Mouse (Mus musculus) layer of hippocampus, adult 2 months (tissue): ENCODE data around the gene Zfand3. TPM values are rescaled to one million over a fixed set of nuclear protein-coding genes. Genes with fewer than 3 reads are reported as not detected.

Experiments
- DNase-seq, 2 experiments: peaks; one replicate each; pipeline ENCODE4 v3.0.0; 2022; ENCODE audit warnings: low spot score in 2 of 2
- H3K27ac ChIP-seq: fragments of 200-600 bp; 2 replicates; pipeline ENCODE4 v1.8.1; 2022
- H3K4me3 ChIP-seq: fragments of 200-600 bp; 2 replicates; pipeline ENCODE4 v1.8.1; 2022; ENCODE audit warnings: mild to moderate bottlenecking
- CTCF ChIP-seq: fragments of 200-600 bp; conservative IDR thresholded peaks from 2 replicates; pipeline ENCODE4 v1.8.1; 2022; ENCODE audit warnings: antibody characterized with exemption, mild to moderate bottlenecking, moderate library complexity
- total RNA-seq, 2 experiments: library from RNA; stranded (reverse); gene quantifications; 2 replicates each; pipeline ENCODE4 v1.2.3; 2021

The Zfand3 gene
- total RNA-seq, 2 experiments from 2014 or later = 112 to 118 TPM

DNA sequence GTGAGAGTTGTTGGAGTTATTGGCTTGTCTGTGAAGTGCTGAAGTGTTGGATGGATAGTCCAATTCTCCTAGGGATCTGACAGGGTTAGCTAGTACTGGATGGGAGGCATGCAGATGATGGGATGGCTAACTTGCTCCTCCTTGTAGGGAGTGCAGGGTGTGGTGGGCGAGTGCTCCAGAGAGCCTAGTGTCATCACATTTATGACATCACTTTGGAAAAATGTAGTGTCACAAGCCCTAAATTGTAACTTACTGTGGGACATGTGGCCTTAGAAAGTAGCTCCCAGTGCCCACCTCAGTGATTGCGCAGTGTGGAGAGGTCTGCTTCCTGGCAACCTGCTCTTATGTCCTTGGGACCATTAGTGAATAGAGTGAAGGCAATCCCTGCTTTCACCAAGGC is 2.3 kb downstream of the Zfand3 start:
- DNase-seq = no peak
- TF ChIP-seq CTCF = no peak
- Histone ChIP-seq H3K4me3 (peak overlapping the region; percentile 15; the same call in 1 of the 2 replicates), H3K27ac (no peak overlapping the region; the same call in 1 of the 2 replicates)

DNA sequence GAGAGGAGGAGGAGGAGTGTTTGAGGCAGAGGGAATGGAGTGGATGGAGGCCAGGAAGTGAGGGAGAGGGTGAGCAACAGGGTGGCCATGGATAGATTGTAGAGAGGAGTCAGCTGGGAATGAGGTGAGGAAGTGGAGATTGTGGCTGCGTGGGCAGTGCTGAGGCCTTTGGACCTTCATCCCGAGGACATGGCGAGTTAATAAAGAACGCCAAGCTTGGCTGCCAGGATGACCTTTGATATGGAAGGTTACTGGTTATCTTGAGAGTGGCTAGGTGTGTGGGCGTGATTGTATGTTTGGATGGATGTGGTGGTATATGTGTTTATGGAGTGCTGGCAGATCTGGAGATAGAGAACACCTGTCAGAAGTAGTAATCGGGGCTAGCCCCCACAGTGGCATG is 3.4 kb downstream of the Zfand3 start:
- Histone ChIP-seq H3K27ac (peak overlapping the region; percentile 61; the same call in 1 of the 2 replicates), H3K4me3 (no peak overlapping the region)
- DNase-seq = no peak
- no peak for TF ChIP-seq CTCF

DNA sequence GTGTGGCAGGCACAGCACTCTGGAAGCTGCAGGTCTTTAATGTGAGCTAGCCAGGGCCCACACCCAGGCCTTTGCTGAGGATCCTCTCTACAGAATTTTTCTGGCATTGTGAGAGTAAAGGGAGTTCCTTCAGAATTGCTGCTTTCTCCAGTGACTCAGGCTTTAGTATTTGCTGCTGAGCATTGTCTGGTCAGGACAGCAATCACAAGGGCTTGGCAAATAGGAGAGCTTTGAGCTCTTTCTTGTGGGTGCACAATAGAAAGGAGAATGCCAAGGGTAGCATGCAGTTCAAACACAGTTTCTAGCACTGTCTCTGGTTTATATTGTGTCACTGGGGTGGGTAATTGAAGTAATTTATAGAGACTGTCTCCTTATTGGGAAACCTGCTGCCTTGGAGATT is 3.9 kb downstream of the Zfand3 start:
- H3K27ac ChIP-seq = peak overlapping the region; percentile 61; the same call in 1 of the 2 replicates
- TF ChIP-seq CTCF = no peak
- no peak overlapping the region for H3K4me3 ChIP-seq
- DNase-seq = no peak

DNA sequence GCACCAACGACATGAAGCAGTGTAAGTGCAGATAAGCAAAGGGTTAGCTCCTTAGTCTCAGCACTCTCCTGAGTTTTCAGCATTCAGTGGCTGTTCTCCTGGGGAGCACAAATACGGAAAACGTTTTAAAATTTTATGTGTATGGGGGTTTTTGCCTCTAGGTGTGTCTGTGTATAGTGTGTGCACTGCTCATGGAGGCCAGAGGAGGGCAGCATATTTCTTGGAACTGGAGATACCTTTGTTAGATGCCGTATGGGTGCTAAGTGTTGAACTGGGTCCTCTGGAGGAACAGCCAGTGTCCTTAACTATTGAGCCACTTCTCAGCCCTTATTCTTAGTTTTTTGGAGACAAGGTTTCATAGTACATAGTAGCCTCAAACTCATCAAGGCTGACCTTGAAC is 10.1 kb downstream of the Zfand3 start:
- Histone ChIP-seq H3K4me3 (no peak overlapping the region), H3K27ac (no peak overlapping the region)

DNA sequence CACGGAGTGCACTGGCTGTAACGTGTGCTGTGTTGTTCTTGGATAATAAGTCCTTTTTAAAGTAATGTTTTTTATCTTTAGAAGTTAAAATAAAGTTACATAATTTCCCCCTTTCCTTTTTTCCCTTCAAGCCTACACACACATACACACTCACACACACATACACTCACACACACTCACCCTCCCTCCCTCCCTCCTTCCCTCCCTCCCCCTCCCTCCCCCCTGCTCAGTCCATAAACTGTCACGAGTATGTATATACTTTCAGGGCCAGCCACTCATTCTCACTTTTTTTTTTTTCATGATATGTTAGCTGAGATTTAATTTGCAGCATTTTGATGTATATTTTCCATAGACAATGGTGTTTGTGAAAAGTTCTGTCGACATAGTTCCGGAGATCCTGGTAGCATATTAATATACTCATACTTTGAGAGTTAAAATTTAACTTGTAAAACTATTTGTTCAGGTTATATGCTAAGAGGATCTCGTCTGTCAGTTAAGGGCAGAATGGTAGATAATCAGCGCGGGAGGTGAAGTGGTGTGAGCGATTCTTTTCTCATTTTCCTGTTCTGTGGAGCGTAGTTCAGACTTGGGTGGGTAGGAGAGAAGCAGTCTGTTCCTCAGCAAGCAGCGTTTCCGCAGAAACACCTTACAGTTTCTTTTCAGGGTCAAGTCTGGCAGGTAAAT is 14.5 kb downstream of the Zfand3 start:
- TF ChIP-seq CTCF = no peak
- DNase-seq = no peak
- H3K27ac ChIP-seq = no peak overlapping the region

More for the DNA sequence above, 10.1 kb downstream of the Zfand3 start:
- no peak for DNase-seq
- TF ChIP-seq CTCF = peak; percentile 56

DNA sequence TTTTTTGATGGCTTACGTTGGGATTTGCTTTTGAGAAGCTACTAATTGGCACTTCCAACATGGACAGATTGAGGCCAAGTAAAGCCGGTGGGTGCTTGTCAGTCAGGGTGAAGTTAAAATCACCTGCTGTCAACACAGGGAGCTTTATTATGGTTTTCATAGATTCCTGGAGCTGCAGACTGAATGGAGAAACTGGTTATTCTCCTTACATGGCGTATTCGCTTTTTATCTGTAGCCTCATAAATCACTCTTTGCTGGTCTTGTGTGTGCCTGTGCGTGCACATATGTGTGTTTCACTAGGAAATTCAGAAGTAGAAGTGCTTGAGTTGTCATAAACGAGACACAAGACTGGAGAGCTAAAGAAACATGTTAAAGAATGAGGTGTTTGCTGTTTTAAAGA is 15.4 kb downstream of the Zfand3 start:
- no peak for DNase-seq
- TF ChIP-seq CTCF = no peak
- H3K4me3 ChIP-seq = no peak overlapping the region
- H3K27ac ChIP-seq = no peak overlapping the region

More for the DNA sequence above, 14.5 kb downstream of the Zfand3 start:
- no peak overlapping the region for H3K4me3 ChIP-seq

DNA sequence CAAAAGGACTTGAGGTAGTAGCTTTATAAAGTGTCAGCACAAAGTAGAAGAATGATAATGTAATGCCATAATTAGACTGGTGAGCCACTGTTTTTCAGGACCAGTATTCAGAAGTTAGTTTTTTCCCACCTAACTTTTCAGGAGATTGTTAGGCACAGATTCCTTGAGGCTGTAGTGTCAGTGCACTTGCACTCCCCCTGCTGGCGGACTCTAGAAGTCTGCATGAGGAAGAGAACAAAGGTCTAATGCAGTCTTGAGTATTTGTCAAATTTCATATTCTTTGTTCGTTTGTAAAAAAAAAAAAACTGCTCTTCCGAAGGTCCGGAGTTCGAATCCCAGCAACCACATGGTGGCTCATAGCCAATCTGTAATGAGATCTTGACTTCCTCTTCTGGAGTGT is 20.1 kb downstream of the Zfand3 start:
- peak; percentile 90 for TF ChIP-seq CTCF
- Histone ChIP-seq H3K27ac (no peak overlapping the region), H3K4me3 (no peak overlapping the region)
- peak; percentile 55 to 70 for DNase-seq

DNA sequence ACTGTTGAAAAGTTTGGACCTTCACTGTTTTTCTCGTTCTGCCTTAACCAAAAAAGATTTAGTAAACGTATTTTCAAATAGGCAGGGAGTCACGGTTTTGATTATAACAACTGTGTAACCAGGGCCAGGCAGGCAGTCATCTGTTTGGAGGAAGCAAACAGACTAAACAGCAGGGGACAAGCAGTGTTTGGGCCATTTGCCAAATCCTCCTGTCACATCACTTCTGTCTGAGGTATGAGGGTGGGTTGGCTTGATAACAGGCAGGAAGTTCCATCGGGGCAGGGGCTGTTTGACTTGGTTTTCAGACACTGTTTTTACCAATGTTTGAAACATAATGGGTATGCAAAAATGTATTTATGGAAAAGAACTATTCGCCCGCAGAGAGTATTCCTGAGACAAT is 22.1 kb downstream of the Zfand3 start:
- DNase-seq = no peak
- Histone ChIP-seq H3K27ac (peak overlapping the region; percentile 55; the same call in 1 of the 2 replicates), H3K4me3 (no peak overlapping the region)
- TF ChIP-seq CTCF = no peak

DNA sequence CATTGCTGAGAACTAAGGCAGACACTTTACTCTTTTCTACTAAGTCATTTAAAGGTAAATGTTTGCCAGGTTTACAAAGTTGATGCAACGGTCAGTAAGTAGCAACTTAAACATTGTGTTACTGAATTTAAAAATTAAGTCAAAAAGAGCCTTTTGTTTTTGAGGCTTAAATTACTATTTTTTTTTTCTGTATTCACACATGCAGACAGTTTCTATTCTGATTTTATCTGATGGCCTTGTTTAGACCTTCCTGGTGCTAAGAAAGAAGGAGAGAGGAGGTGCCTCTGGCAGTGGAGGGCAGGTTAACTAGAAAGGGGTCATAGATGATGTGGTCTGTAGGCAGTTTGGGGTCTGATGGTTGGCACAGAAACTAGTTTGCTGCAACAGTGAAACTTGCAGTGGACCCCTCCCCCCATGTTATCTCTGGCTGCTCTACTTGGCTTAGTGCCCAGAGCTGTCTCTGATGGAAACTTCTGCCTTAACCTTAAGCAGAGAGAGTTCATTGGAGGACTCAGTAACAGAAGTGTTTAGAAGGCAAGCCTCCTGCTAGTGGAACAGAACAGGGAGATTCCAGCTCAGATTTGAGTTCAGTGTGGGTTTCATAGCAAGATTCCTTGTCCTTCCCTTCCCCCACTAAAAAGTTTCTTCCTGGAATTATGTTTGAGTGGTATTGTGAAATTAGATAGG is 23.0 kb downstream of the Zfand3 start:
- H3K27ac ChIP-seq = 0 out of 2 replicates have a peak overlapping the region, but pooled peaks have one; percentile 11
- no peak for TF ChIP-seq CTCF
- no peak overlapping the region for H3K4me3 ChIP-seq
- no peak for DNase-seq

DNA sequence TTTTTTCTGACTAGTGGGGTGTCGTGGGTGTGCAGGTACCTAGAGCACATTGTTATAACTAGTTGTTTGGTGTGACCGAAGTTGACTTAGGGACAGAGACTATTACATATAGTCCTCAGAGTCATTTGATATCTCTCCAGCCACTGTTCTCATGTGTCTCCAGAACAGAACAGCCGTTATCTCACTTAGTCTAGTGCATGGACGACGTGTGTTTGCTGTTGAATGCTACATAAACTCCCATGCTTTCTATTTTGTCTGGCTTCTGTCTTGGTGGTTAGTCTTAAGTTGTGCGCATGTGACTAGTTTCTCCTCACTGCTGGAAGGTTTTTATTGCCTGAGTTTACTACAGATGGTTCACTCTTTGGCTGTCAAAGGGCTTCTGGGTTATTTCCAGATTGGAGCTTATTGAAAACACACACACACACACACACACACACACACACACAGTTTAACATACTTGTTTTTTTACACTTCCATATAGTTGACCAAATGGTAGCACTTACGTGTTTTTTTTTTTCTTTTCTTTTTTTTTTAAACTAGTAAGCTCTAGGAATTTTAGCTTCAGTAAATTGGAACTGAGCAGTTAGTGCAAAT is 25.2 kb downstream of the Zfand3 start:
- no peak for TF ChIP-seq CTCF
- Histone ChIP-seq H3K27ac (no peak overlapping the region), H3K4me3 (no peak overlapping the region)
- no peak for DNase-seq

DNA sequence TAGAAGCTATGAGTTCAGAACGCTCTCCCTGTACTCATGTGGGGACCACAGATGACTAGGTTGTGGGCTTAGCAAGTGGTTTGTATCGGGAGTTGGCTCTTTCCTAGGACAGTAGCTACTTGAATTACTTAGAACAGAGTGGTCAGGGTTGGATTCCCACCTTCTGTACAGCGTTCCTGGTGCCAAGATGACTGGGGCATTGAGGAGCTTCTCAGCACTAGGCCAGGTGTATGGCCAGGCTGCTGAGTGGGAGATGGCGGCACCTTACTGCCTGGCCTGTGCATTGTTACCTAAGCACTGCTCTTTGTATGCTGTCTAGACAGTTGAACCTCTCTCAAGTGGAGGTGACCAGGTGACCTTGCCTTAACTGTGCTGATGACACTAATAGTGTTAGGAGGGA is 28.3 kb downstream of the Zfand3 start:
- no peak overlapping the region for H3K27ac ChIP-seq

DNA sequence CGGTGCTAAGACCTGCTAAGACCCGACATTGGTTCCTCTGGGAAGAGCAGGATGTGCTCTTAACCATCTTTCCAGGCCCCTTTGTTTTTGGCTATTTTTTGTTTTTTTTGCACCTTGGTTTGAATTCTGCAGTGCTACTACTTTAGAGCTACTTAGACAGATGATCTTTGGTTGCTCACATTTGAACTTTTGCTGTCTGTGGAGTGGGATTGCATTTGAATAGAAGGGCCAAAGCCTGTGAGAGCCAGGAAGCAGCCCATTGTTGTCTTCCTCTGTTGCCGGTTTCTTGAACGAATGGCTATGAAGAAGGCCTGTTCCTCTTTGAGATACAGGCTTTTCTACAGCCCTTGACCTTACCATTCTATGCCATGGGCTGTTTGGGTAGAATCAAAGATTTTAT is 29.5 kb downstream of the Zfand3 start:
- DNase-seq = no peak
- Histone ChIP-seq H3K27ac (no peak overlapping the region), H3K4me3 (no peak overlapping the region)
- no peak for TF ChIP-seq CTCF

More for the DNA sequence above, 28.3 kb downstream of the Zfand3 start:
- H3K4me3 ChIP-seq = no peak overlapping the region
- no peak for DNase-seq
- TF ChIP-seq CTCF = no peak

DNA sequence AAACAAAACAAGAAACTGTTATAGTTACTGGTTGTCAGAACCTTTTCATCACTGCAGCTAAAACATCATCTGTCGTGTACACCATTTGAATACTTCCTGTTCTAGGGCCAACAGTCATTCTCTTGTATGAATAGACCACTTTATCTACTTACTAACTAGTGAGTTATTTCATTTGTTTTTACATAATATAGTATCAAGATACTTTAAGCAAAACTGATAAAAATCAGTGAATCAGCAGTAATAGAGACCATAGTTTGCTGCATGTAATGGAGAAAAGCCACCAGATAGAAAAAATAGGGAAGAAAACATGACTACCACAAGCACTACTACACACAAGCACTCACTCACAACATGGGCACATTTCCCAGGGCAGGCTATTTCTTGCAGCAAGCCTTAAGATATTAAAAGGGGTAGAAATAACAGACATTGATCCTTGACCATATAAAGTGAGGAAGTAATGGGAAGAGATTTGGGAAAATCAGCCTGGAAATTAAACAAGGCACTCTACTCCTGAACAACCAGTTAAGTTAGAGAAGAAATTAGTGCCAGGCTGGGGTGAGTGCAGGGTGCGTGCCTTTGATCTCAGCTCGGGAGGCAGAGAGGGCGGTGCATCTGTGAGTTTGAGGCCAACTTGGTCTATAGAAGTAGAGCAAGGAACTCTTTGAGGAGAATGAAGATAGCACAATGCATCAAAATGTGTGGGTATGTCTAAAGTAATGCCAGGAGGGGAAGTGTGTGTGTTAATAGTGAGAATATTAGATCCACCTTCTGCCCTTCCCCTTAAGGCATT is 30.9 kb downstream of the Zfand3 start:
- DNase-seq = no peak
- TF ChIP-seq CTCF = no peak

More for the DNA sequence above, 30.9 kb downstream of the Zfand3 start:
- Histone ChIP-seq H3K27ac (no peak overlapping the region), H3K4me3 (no peak overlapping the region)
